Mouse (Mus musculus) liver, postnatal 0 days (tissue): ENCODE measurements at regions not wholly inside any gene's neighbourhood (a gene's known extent, or its start where the extent isn't known, plus 50 kb on each side); places are given as distances from the start of the nearest gene placed in this dataset.

ENCODE experiments used
- CTCF ChIP-seq: sonication (generic); IDR thresholded peaks from 2 replicates; pipeline ENCODE4 v1.5.1; 2016; ENCODE audit warnings: antibody characterized with exemption, low read depth
- EP300 ChIP-seq: IDR thresholded peaks from 2 replicates; pipeline ENCODE4 v1.6.1; 2016; ENCODE audit warnings: antibody characterized with exemption, low read depth, mild to moderate bottlenecking

DNA sequence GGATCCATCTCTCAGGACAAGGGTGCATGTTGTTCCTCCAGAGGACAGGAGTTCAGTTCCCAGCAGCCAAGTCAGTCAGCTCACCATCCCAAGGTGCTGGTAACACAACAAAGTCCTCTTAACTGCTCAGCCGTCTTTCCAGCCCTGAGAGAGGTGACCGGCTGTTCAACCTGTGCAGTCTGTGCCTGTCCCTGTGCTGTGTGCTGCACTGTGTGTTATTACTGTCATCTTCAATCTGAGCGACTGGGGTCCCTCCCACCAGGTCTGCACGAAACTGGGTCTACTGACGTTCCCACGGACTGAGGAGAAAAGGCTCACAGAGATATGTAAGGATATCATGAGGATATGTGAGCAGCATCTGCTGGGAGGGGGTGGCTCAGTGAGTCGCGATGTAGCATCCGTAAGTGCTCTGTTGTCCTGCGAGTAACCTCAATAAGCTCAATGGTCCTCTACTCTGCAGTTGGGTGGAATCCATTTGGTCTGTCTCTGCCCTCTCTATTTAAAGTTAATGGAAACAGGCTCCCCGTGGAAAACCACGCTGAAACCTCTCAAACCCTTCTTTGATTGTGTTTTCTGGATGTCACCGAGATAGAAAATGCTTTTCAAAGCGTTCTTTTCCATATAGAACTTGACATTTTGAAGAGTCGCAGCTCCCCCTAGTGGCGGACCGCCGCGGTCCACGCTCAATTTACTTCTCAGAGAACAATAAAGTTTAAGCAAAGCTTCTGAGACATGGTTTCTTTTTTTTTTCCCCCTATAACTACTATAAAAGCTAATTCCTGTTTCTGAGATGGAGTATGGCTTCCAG is 87.1 kb upstream of the Intu start:
- TF ChIP-seq CTCF (peak; percentile 74), EP300 (no peak)
